Mouse (Mus musculus): ENCODE data around the gene P3h2. TPM values are rescaled to one million over a fixed set of nuclear protein-coding genes. Genes with fewer than 3 reads are reported as not detected.

Gene P3h2
- total RNA-seq (2021): 10 to 100 TPM in 1 of 2 experiments, 1 to 10 TPM in 1; 9.8 to 23.0 TPM
- long read RNA-seq, experiment 1, transcript P3h2-201 (15 exons, 3,283 nt): major isoform, 6 of 8 reads
- long read RNA-seq, experiment 1, partial matches to known transcripts: 1 of 8 reads
- long read RNA-seq, experiment 1, other reads (novel, unspliced or antisense): 1 of 8 reads
- long read RNA-seq, experiment 2, transcript P3h2-201 (15 exons, 3,283 nt): major isoform, 18 of 18 reads
- long read RNA-seq, experiment 2, partial matches to known transcripts: 0 of 18 reads
- long read RNA-seq, experiment 2, other reads (novel, unspliced or antisense): 0 of 18 reads

- DNase-seq (ENCODE audit: low spot score in 2 of 2): peak; percentile 15 to 29
Observed at GRCm38 (mm10) chr16:26105115-26105974, at the start of gene P3h2. Gene P3h2 (minus strand): TSS chr16:26105784.

- DNase-seq (ENCODE audit: low spot score in 2 of 2): no peak
Observed at GRCm38 (mm10) chr16:26152258-26152657, 46.7 kb upstream of the P3h2 start.

DNA sequence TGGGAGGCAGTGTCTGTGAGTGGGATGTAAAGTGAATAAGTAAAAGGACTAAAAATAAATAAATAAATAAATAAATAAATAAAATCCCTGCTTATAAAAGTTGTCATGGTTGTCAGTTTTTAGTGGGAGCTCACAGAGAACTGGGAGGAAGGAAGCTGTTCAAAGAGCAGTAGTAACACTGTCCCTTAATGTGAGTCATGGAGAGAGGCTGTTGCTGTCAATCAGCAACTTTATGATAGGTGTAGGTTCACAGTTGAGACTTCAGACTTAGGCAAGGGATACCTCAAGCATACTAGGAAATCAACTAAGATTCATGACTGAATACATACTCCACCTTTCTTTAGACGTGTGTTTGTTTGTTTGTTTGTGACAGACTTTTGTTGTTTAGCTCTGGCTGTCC, 45.4 kb upstream of the P3h2 start:
- no peak for DNase-seq (ENCODE audit: low spot score in 2 of 2)

DNA sequence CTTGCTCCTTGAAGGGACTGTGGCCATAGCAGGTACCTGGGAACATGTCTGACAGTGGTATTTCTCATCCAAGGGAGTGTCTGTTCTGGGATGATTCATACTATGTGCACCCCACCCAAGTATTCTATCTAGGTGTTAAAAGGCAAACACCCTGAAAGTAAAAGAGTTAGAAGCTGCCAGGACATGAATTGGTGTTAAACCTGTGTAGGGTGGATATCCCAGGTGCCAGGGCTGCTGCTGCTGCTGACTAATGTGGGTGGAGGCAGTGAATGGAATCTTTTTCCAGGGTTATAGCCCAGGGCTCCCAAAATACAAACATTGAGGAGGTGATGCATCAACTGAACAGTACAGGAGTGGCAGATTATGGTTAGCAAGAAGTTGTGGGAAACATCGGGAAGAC, 41.3 kb upstream of the P3h2 start:
- DNase-seq (ENCODE audit: low spot score in 2 of 2): no peak

- DNase-seq (ENCODE audit: low spot score in 2 of 2): no peak
Observed at GRCm38 (mm10) chr16:26131126-26131525, 25.5 kb upstream of the P3h2 start.

- DNase-seq (ENCODE audit: low spot score in 2 of 2): no peak
Observed at GRCm38 (mm10) chr16:26106618-26107017, 1.0 kb upstream of the P3h2 start.

- DNase-seq (ENCODE audit: low spot score in 2 of 2): no peak
Observed at GRCm38 (mm10) chr16:26106041-26106617, 545 bp upstream of the P3h2 start.

DNA sequence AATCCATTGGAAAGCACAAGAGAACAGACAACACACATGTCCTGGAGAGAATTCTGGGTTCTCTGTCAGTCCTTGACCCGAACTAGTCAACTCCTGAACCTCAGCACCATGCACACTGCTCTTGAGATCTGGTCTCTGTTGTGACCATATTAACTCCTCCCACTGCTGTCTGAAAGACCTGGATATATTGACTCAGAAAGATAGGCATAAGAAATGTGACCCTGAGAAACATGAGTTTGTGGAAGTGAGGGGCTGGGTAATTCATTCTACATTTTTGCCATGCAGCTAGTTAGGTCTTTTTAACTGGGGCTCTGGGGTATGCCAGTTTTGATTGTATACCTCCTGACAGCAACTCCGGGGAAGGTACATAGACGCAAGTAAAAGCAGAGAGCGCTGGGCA, 1.3 kb downstream of the P3h2 start:
- DNase-seq (ENCODE audit: low spot score in 2 of 2): no peak

DNA sequence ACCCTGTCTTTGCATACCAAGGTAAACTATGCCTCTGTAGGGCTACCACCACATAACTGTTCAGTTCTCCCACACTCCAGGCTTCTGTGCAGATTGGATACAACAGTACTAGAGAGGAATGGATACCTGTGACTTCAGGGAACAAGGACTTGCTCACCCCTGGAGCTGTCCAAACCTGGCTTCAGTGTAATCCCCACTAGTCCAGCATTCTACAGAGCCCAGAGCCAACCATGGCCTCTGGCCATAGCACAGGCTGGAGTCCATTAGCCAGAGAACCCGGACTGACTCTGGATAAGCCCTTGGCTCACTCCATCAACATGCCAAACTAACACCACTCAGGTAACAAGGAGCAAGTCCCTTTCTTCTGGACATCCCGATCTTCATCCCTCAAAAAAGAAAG, 2.7 kb downstream of the P3h2 start:
- no peak for DNase-seq (ENCODE audit: low spot score in 2 of 2)

DNA sequence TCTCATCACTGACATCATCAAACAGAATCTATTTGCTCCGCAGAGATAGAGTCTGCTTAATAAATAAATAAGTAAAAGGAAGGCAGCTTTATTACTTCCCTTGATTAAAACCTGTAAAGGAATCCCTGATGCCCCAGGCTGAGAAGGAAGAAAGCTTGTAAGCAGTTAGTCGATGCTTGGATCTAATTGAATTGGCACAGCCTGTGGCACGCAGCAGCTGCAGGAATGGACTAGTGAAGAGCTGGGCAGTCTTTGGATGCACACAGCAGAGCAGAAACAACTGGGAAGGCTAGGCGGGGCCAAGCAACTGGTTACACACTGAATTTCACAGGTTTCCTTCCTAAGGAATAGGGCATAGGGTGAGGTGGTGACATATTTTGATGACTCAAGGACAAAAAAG, 5.4 kb downstream of the P3h2 start:
- DNase-seq (ENCODE audit: low spot score in 2 of 2): no peak

DNA sequence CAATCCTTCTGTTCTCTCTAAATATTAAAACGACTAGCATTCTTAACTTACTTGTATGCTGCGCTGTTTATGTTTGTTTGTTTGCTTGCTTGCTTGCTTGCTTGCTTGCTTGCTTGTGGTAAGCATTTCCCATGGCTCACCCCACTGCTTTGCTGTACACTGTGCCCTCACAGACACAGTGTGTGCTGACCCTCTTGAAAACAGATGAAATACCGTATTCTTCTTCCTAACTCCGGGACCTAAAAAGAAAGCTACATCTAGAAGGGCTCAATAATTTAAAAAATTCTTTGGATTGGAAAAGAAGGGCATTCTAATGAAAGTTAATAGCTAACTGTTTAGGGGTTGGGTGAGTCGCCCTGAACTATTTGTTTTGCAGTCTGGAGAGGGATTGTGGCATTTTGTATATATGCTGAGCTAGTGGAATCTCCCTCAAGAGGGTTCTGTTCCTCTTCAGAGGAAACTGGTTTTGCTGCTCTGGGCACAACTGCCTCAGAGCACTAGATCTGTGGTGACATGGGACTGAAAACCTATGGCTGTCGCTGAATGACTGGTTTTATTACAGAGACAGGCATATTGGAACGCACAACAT, 9.8 kb downstream of the P3h2 start:
- DNase-seq (ENCODE audit: low spot score in 2 of 2): no peak

- DNase-seq (ENCODE audit: low spot score in 2 of 2): no peak
Observed at GRCm38 (mm10) chr16:26093888-26094287, 11.7 kb downstream of the P3h2 start.

DNA sequence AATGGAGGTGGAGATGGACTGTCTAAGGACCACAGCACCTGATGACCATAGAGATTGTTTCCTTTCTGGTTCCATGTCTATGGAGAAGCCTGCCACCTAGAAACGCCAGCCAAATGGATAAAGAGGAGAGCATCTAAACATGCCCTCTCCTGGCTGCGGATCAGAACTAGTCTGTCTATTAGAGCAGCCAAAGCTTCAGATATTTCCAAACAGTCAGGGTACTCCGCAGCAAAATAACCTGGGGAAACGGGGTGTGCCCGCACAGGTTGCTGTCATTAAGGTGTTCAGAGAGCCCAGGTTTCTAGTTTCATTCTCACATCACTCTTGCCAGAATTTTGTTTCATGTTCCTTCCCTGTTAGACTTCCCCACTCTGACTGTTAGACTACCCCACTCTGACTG, 16.6 kb downstream of the P3h2 start:
- no peak for DNase-seq (ENCODE audit: low spot score in 2 of 2)

GRCm38 (mm10) chr16:26088240-26088639, 17.3 kb downstream of the P3h2 start:
- no peak for DNase-seq (ENCODE audit: low spot score in 2 of 2)

- DNase-seq (ENCODE audit: low spot score in 2 of 2): no peak
Observed at GRCm38 (mm10) chr16:26086955-26087354, 18.6 kb downstream of the P3h2 start.

DNA sequence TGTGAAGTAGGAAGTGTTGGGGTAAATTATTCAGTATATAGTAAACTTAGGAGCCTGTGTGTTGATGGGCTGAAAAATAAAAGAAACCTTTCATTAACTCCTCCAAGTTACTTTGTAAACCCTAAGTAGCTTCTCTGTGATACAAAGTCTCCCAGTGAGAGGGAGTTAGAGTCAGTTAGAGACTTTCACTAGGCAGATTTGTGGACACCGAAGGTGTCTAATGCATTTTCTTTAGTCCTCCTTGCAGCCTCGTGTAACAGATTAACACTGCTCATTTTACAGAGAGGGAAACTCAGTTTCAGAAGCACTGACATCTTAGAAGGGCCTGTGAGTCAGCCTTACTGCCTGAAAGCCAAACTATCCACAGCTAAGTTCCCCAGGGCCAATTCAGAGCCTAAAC, 20.4 kb downstream of the P3h2 start:
- no peak for DNase-seq (ENCODE audit: low spot score in 2 of 2)

- no peak for DNase-seq (ENCODE audit: low spot score in 2 of 2)
Observed at GRCm38 (mm10) chr16:26082831-26083230, 22.8 kb downstream of the P3h2 start.

GRCm38 (mm10) chr16:26082391-26082790, 23.2 kb downstream of the P3h2 start:
- no peak for DNase-seq (ENCODE audit: low spot score in 2 of 2)

GRCm38 (mm10) chr16:26078923-26079351, 26.6 kb downstream of the P3h2 start:
- DNase-seq (ENCODE audit: low spot score in 2 of 2): no peak

GRCm38 (mm10) chr16:26078100-26078422, 27.5 kb downstream of the P3h2 start:
- DNase-seq (ENCODE audit: low spot score in 2 of 2): no peak

GRCm38 (mm10) chr16:26077246-26078099, 28.1 kb downstream of the P3h2 start:
- no peak for DNase-seq (ENCODE audit: low spot score in 2 of 2)
